Mouse (Mus musculus) MEL (cell line): Measurements from ENCODE around the gene Olfr365. TPM values are rescaled to one million over a fixed set of nuclear protein-coding genes. Genes with fewer than 3 reads are reported as not detected.

Source experiments
- DNase-seq: peaks from one replicate; pipeline ENCODE4 v3.0.0; 2011; ENCODE audit warnings: low read depth, low spot score
- H3K27ac ChIP-seq: 2 replicates; pipeline ENCODE4 v1.5.1; 2012; ENCODE audit warnings: low read depth, mild to moderate bottlenecking, control low read depth, low read length, moderate library complexity; ENCODE audit not compliant: control insufficient read depth
- H3K27me3 ChIP-seq, 2 experiments: fragments of 150-350 bp in 1 of 2; sonication (generic) in 1 of 2; 2 replicates each; pipeline ENCODE4 v1.6.1; 2012; ENCODE audit warnings: low read length in 2 of 2, mild to moderate bottlenecking in 2 of 2, improper control_type of control experiment in 1 of 2, moderate library complexity in 1 of 2; ENCODE audit not compliant: insufficient read depth in 2 of 2, control insufficient read depth in 1 of 2
- H3K36me3 ChIP-seq, 2 experiments: 2 replicates each; pipeline ENCODE4 v1.6.1; 2012 to 2014; ENCODE audit warnings: low read length in 2 of 2, improper control_type of control experiment in 1 of 2, inconsistent platforms in 1 of 2, mild to moderate bottlenecking in 1 of 2; ENCODE audit not compliant: insufficient read depth in 2 of 2, control insufficient read depth in 1 of 2
- H3K4me1 ChIP-seq, 2 experiments: fragments of 150-350 bp in 1 of 2; sonication (generic) in 1 of 2; 2 replicates each; pipeline ENCODE4 v1.6.1; 2012; ENCODE audit warnings: low read length in 2 of 2, improper control_type of control experiment in 1 of 2, mild to moderate bottlenecking in 1 of 2; ENCODE audit not compliant: insufficient read depth in 2 of 2, control insufficient read depth in 1 of 2
- H3K4me3 ChIP-seq, 2 experiments: fragments of 150-350 bp in 1 of 2; sonication (generic) in 1 of 2; 2 replicates each; pipeline ENCODE4 v1.5.1; 2012; ENCODE audit warnings: low read depth in 2 of 2, low read length in 2 of 2, mild to moderate bottlenecking in 2 of 2, moderate library complexity in 2 of 2, control low read depth in 1 of 2, improper control_type of control experiment in 1 of 2; ENCODE audit not compliant: control insufficient read depth in 1 of 2, insufficient read depth in 1 of 2
- H3K79me2 ChIP-seq: 2 replicates; pipeline ENCODE4 v1.6.1; 2012; ENCODE audit warnings: mild to moderate bottlenecking, low read length, moderate library complexity; ENCODE audit not compliant: control insufficient read depth, poor library complexity, insufficient read depth
- H3K9ac ChIP-seq: 2 replicates; pipeline ENCODE4 v1.6.1; 2012; ENCODE audit warnings: low read depth, mild to moderate bottlenecking, control low read depth, low read length, moderate library complexity; ENCODE audit not compliant: control insufficient read depth, poor library complexity, severe bottlenecking
- H3K9me3 ChIP-seq: fragments of 150-350 bp; sonication (generic); replicated peaks from 2 replicates; pipeline ENCODE4 v1.6.1; 2012; ENCODE audit warnings: mild to moderate bottlenecking, low read length, improper control_type of control experiment, moderate library complexity; ENCODE audit not compliant: insufficient read depth
- CHD1 ChIP-seq: IDR thresholded peaks from 2 replicates; pipeline ENCODE4 v1.6.1; 2012; ENCODE audit warnings: low read depth, mild to moderate bottlenecking, inconsistent platforms, low read length, improper control_type of control experiment
- ETS1 ChIP-seq: IDR thresholded peaks from 2 replicates; pipeline ENCODE4 v1.6.1; 2012; ENCODE audit warnings: low read depth, mild to moderate bottlenecking, inconsistent platforms, low read length, improper control_type of control experiment, moderate library complexity
- SMC3 ChIP-seq: IDR thresholded peaks from 2 replicates; pipeline ENCODE4 v1.6.1; 2011; ENCODE audit warnings: low read depth, low read length, improper control_type of control experiment
- ZMIZ1 ChIP-seq: IDR thresholded peaks from 2 replicates; pipeline ENCODE4 v1.6.1; 2012; ENCODE audit warnings: low read depth, mild to moderate bottlenecking, inconsistent platforms, low read length, improper control_type of control experiment, moderate library complexity
- polyA plus RNA-seq, 2 experiments: library from polyadenylated mRNA; stranded (reverse) in 1 of 2; unstranded in 1 of 2; fragments of >175 nt in 1 of 2; fragments of >200 nt in 1 of 2; gene quantifications; 2 replicates each; pipeline versions ENCODE4 v1.2.1 to v1.2.4; 2012; ENCODE audit warnings: low replicate concordance in 2 of 2, low read depth in 1 of 2; ENCODE audit not compliant: insufficient read length in 2 of 2, insufficient read depth in 1 of 2, missing spikeins in 1 of 2
- total RNA-seq: library from RNA; depleted of rRNA; stranded (reverse); fragments of 300-350 nt; gene quantifications from 2 replicates; pipeline ENCODE4 v1.2.3, GENCODE M21; 2012; rRNA removed

Gene Olfr365
- total and polyA plus RNA-seq, 3 experiments, result not detected

GRCm38 (mm10) chr2:37211274-37211673 is 23.3 kb downstream of the Olfr365 start, which contains the start of gene Olfr366:
Gene Olfr366, plus strand, starts transcription at chr2:37211574.
- Histone ChIP-seq H3K9ac (no peak within 1 kb of the TSS), H3K27me3 (no peaks in the 10 kb centered on the region), H3K79me2 (no peaks in the 10 kb centered on the region), H3K4me1 (no peaks in the 10 kb centered on the region), H3K9me3 (no peaks in the 10 kb centered on the region), H3K27ac (no peak within 1 kb of the TSS), H3K4me3 (no peak within 1 kb of the TSS), H3K36me3 (no peaks in the 10 kb centered on the region)
- DNase-seq, result no peak
- no peak for TF ChIP-seq SMC3
- TF ChIP-seq CHD1, result no peak
- no peak for TF ChIP-seq ETS1
- no peak for TF ChIP-seq ZMIZ1

Other genes with a start within 250 kb of the Olfr365 start
- not detected in 2 replicates for gene Olfr357, start 194.4 kb upstream of the Olfr365 start, total RNA-seq
- gene Olfr357, start 194.4 kb upstream of the Olfr365 start, polyA plus RNA-seq, result not detected
- gene Olfr358, start 178.9 kb upstream of the Olfr365 start, total RNA-seq, result not detected in 2 replicates
- gene Olfr358, start 178.9 kb upstream of the Olfr365 start, polyA plus RNA-seq, result not detected
- not detected in 2 replicates for gene Olfr360, start 122.5 kb upstream of the Olfr365 start, total RNA-seq
- not detected for gene Olfr360, start 122.5 kb upstream of the Olfr365 start, polyA plus RNA-seq
- gene Olfr361, start 98.9 kb upstream of the Olfr365 start, total RNA-seq, result not detected in 2 replicates
- not detected for gene Olfr361, start 98.9 kb upstream of the Olfr365 start, polyA plus RNA-seq
- gene Olfr362, start 70.3 kb upstream of the Olfr365 start, total RNA-seq, result not detected in 2 replicates
- not detected for gene Olfr362, start 70.3 kb upstream of the Olfr365 start, polyA plus RNA-seq
- gene Olfr364-ps1, start 48.9 kb upstream of the Olfr365 start, total RNA-seq, result not detected in 2 replicates
- not detected for gene Olfr364-ps1, start 48.9 kb upstream of the Olfr365 start, polyA plus RNA-seq
- gene Olfr366, start 23.4 kb downstream of the Olfr365 start, total RNA-seq, result not detected in 2 replicates
- gene Olfr366, start 23.4 kb downstream of the Olfr365 start, polyA plus RNA-seq, result under 1 TPM in 1 of 2 experiments, not detected in 1; 0.01 TPM
- gene Olfr368, start 138.3 kb downstream of the Olfr365 start, total RNA-seq, result not detected in 2 replicates
- not detected for gene Olfr368, start 138.3 kb downstream of the Olfr365 start, polyA plus RNA-seq
- gene Pdcl, start 171.1 kb downstream of the Olfr365 start, total RNA-seq, result 25.7 and 30.4 TPM in 2 replicates
- gene Pdcl, start 171.1 kb downstream of the Olfr365 start, polyA plus RNA-seq, result 10 to 100 TPM in 1 of 2 experiments, not detected in 1; 45.8 TPM
- 9.8 and 10.5 TPM in 2 replicates for gene Rc3h2, start 234.7 kb downstream of the Olfr365 start, total RNA-seq
- gene Rc3h2, start 234.7 kb downstream of the Olfr365 start, polyA plus RNA-seq, result 10 to 100 TPM in 1 of 2 experiments, 1 to 10 TPM in 1; 4.1 to 43.5 TPM